Mouse (Mus musculus) frontal cortex, postnatal 14 days (tissue): ENCODE measurements at regions not wholly inside any gene's neighbourhood (a gene's known extent, or its start where the extent isn't known, plus 50 kb on each side); places are given as distances from the start of the nearest gene placed in this dataset.

ENCODE experiments used
- DNase-seq, 2 experiments: peaks; one replicate each; pipeline ENCODE4 v3.0.0; 2022; ENCODE audit warnings: low spot score in 2 of 2

DNA sequence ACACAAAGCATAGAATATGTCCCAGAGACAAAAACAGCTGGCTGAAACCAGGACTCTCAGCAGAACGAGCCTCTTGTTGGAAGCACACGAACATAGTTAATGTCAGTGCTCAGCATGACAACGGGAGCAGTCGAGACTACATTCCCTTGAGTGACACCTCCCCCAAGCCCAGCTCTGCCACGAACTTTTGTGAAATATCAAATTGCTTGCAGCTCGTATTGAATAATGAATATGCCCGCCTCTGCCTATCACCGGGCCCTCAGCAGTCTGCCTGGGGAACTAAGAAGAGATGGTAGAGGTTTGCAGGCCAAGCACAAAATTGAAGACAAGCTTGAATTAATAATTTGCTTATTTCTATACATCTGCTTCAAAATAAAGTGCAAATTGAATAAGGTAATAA lies 177.2 kb upstream of the Hnrnpa3 start:
- DNase-seq: no peak

DNA sequence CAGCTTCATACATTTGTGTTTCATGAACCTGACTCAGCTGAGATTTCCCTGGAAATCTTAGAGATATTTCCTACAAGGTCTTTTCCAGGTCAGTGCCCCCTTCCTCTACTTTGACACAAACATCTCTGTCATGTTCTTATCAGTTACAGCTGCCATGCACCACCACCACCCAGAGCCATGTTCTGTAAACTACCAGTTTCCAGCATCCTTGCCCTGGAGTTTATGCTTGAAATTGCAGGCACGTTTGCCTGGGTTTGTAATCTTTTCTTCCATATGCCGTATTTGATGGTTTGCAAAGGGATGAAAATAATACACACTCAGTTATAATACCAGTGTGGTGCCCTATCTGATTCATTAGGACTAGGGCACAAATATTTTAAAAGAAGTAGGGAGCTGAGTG lies 176.6 kb upstream of the Hnrnpa3 start:
- no peak for DNase-seq

DNA sequence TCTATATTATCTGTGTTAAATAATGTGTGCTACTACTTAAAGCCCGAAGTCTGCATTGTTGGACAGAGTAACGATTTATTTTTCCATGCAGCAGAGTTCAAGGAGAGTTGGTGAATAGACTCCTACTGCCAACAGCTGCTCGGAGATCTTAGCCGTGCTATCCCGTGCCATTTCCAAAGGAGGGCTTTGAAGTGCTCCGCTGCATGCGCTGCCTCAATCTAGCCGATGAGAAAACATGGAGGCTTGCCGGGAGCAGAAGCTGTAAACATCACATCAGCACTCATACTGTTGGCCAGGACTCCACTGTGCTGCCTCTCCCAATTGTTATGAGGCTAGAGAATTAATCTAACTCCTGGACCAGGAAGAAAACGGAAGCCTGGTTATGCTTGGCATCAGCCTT lies 174.1 kb upstream of the Hnrnpa3 start:
- no peak for DNase-seq

DNA sequence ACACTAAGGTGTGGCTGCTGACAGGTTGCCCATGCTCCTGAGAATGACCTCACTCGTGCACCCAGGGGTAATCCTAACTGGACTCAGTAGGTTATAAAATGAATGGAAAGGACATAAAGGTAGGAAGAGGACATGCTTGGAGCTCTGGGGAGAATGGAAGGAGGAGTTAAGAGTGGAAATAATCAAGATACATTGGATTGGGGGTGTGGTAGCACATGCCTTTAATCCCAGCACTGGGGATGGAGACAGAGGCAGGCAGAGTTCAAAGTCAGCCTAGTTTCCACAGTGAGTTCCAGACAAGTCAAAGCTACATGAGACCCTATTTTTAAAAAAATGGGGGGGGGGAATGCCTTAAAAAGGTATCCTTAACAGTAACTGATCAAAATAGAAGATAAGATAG lies 167.9 kb upstream of the Hnrnpa3 start:
- no peak for DNase-seq

DNA sequence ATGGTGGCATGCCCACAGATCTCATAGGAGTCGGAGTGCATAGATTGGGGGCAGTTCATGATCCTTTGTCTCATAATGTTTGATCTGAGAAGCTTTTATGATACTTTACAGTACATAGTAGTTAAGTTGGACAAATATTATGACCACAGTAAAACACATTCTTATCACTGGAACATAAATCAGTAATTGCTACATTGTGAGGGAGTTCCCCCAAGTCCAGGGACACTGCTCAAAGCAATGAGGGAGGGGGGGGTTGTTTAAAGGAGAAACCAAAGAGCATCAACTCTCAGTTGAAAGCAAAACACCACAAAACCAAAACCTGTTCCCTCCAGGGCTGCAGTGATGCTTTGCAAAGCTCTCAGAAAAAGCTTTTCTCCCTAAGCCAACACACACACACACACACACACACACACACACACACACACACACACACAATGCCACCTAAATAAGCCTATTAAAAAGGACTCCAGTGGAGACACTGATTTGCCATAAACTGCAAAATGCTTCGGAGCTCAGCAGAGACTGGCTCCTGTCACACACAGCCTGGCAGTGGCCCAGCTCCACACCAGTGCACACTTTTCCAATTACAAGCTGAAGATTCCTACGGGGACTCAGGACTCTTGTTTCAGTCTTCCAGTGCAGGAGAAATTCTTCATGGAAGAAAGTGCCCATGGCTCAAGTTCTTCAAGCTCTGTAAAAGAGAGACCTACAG lies 167.1 kb upstream of the Hnrnpa3 start:
- DNase-seq: no peak

DNA sequence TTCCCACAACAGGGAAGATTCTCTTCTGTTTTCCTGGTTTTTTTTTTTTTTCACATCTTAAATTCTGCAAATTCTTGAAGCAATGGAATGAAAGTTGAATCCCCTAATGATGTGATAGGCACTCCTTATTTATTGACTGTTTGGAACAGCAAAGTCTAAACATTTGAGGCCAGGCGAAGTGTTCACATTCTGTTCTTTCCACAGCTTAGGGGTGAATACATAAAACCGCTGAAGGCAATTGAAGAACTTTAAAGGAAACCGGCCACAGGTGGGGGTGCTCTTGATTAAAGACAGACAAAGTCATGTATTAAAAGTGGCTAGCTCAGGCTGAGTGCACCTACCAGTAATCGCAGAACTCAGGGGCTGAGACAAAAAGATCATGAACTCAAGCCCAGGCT lies 166.6 kb upstream of the Hnrnpa3 start:
- DNase-seq: no peak

DNA sequence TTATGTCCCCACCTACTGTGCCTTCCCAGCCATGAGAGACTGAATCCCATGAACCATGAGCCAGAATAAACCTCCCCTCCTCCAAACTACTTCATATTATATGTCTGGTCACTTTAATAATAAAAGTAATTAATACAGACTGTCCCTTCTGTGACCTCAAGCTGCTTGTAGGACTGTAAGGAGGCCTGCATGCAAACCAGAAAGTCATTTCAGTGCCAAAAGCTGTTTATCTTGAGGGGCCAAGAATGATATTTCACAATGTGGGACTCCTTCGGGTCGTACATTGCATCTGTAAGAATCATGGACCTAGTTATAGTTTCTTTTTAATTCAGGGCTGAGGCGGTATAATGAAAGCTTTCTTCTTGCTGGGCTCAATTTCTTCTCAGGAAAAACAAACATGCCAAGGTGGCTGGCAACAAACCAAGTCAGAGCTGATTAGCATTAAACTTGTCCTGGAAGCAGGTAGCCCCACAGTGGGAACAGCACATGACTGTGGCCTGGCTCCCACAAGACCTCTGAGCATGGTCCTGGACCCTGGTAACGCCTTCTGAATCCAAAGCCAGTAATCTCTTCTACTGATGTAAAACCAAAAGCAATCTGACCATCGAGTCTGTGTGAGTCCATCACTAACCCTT lies 162.3 kb upstream of the Hnrnpa3 start:
- DNase-seq: no peak

DNA sequence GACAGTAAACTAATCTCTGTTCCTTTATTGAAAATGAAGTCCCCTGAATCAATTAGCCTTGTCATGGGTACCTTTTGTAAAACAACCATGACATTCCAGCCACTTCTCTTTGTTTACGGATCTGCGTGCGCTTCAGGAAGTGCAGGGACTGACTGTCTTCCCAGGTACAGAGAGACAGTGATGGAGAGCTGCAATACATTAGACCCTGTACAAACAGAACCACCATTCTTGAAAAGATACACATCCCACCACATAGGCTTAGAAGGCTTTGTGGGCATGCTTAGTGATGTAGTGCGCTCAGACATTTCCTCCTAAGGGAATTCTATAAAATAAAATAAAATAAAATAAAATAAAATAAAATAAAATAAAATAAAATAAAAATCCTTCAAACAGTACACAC lies 148.8 kb upstream of the Hnrnpa3 start:
- DNase-seq: no peak

DNA sequence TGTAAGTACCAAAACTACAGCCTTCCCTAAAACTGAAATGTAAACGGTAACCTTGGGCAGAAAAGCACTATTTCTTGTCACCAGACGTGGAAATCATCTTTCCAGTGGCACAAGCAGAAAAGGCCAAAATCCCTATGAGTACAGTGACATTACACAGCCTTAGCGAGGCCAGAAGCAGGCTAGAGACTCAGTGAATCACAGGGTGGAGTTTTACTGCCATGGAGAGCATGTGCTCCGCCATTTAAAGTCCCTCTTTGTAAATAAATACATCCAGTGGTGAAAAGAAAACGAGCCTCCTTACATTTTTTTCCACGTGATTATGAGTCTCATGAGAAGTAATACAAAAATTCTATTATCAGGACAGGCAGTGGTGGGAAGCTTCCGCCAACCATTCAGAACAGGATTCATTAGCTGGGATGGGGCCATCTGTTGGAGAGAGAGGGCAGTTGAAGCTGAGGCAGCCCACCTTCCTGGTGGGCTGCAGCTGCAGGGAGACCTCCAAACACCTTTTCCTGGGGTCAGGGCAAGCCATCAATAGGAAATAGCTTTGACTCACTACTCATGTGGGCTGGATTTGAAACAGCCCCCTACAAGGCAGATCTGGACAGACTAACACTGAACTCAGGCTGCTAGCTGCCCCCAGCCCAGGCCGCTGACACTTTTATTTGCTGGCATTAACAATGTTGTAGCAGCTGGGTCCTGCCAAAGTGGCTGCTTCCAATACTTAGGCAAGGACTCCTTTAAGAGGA lies 146.5 kb upstream of the Hnrnpa3 start:
- no peak for DNase-seq

DNA sequence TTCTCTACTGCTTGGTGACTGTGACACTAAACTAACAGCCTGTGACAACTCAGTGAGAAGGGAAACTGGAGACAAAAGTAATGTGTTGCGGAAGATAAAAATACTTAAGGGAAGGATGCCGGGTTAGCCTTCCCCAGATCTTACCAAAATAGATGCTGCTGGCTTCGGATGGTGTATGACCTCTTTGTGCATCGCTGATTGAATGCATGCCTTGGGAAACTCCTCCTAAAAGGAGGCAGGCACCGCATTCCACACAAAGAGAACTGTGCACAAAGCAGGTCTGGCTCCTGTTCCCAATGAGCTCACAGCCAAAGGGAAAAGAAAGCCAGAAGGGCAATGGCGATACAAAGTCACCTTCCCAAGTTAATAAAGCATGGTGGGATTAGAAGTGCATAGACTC lies 144.9 kb upstream of the Hnrnpa3 start:
- DNase-seq: no peak

DNA sequence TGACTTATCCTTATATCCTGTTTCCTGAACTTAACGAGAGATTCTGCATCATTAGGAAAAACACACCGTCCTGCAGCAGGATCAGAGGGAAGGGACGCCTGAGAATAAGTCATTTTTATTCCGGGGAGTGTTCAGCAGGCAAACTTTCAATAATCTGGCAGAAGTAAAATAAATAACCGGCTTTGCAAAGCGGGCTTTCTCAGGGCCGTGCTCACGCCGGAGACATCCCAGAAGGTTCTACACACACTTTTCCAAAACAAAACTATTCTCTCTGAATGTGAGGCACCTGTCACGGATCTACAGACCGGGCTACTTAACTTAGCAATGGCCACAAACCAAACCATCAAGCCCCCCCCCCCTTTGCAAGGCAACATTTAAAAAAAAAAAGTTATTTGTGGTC lies 142.8 kb upstream of the Hnrnpa3 start:
- DNase-seq: no peak

DNA sequence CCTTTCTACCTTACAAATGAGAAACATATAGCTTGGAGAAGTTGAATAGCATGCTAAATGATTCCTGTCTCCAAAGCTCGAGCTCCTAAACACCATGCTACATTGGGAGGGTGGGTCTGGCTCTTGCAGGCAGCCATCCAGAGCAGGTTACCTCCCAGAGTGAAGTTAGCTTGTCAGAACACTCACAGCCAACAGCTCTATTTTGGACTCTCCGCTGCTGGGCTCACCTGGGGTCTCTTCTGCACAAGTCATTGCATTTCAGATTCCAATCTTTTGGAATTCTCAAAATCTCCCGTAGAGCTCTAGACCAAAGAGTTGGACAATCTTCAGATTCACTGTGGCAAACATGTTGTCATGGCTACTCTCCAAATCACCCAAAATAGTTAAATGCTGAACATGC lies 142.0 kb upstream of the Hnrnpa3 start:
- DNase-seq: no peak

DNA sequence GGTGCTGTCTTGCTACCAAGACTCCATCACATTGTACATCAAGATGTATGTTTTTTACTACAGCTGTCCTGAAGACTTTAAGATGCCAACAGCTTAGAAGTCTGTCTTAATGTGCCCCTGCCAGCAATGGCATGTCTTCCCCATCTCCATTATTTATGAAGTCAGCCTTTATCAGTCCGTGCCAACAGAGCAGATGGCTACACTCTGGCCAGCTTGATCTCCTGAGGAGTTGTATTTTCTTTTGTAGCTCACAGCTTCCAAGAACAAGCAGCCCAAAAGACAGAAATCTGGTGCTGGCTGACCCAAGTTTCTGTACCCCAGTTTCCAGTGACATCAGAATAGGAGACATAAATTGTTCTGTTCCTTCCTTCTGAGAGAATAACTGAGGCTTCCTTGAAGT lies 140.5 kb upstream of the Hnrnpa3 start:
- DNase-seq: no peak

DNA sequence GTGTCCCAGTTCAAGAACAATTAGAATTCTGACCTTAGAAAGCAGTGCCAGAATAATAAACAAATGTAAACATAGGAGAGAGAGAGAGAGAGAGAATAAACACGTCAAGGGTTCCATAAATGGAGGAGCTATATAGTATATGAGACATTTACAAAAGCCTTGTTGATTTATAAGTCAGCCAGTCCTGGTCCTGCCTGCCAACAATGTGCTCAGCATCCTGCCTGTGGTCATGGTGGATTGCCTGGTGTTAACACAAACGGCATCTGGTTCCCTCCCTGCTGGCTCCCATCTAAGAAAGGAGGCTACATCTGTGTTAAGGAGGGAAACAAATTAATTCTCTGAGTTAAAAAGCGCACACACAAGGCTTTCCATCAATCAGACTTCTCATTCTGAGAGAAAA lies 133.5 kb upstream of the Hnrnpa3 start:
- DNase-seq: no peak

DNA sequence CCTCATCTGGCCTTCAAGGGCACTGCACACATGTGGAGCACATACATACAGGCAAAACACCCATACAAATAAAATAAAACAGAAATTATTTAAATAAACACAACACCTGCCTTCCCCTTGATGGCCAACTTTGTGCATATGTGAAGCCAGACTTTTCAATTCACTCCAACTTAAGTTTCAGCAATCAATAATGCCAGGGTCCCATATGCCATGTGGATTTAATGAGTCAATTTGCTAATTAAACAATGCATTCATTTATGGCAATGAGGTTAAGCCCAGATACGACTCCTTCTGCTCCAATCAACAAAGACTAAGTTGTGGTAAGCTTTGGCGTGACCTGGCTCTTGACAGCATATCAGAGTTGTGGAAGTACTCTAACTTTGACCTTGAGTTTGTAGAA lies 130.4 kb upstream of the Hnrnpa3 start:
- DNase-seq: no peak

DNA sequence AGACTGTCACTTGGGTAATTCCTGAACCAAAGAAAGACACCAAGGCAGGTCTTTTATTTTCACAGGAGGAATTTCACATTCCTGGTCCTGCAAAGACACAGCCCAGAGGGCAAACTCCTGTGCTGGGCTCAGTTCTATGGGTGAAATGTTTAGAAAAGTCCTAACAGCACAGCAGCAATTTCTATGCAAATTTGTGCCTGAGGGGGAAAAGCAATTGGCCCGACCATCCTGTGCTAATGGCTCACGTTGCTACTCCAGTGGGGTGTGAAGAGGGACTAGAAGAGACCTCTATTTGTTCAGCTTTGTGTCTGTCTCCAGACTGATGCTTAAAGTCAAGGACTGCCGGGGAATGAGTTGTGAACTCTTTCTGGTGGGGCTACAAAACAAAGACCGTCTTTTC lies 120.9 kb upstream of the Hnrnpa3 start:
- no peak for DNase-seq

DNA sequence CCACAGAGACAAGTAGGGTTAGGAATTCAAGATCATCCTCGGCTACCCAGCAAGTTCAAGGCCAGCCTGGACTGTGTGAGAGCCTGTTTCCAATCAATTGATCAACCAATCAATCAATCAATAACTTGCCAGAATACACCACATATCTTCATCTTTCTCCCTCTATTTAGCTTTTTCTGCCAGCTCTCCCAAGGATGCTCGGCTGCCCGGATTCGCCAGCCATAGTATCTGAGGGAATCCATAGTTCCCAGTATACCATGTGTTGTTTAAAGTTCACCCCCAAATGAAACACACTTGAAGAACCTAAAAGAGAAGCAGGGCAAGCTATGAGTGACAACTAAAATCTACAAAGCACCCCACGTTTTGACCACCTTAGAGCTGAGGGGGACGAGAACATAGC lies 119.3 kb upstream of the Hnrnpa3 start:
- DNase-seq: no peak

DNA sequence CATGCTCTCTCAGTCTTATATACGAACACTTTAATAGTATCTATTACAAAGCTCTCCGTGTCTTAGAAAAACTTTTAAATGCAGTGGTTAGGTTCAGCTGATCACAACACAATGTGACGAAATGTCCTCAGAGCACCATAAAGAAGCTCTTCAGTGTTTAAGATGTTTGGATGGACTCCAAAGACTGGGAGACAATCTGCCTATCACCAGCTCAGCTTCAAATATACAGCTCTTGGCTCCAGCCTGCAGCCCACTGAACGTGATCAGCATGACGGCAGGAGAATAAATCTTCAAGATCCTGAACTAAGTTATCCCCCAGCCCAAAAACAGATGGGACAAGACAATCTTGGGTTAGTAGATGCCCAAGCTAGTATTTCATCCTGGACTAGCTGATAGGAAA lies 116.7 kb upstream of the Hnrnpa3 start:
- no peak for DNase-seq

DNA sequence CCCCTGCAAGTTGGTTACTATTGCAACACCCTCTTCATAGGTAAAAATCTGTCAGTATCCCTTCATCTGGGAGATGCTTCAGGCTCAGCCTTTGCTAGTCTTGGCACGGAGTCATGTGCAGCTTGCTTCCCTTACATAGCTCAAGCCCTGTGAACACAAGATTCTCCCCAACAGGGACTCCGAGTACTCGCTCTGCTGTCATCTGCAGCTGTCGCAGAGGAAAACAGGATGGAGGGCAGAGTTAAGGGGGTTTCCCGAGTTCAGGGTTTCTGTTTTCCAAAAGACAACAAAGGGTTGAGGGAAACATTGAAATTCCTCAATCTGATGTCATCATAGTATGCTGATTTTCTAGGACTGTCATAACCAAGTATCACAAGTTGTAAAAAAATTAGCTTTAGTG lies 116.3 kb upstream of the Hnrnpa3 start:
- no peak for DNase-seq

DNA sequence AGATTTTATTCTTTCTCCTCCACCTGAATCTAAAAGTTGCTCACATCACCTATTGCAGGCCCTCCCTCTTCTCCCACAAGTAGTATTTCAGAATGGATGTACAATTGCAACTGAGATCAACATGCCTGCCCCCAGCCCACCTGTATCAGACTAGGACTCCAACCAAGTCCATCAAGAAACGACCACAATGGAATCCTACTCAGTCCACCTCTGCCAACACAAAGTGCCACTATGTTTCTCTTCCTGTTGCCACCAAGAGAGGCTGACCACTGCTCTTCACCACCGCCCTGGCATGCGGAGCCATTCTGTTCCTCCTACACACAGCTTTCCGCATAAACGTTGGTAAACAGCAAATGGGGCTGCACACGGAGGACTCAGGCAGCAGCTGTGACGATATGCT lies 113.1 kb upstream of the Hnrnpa3 start:
- no peak for DNase-seq

DNA sequence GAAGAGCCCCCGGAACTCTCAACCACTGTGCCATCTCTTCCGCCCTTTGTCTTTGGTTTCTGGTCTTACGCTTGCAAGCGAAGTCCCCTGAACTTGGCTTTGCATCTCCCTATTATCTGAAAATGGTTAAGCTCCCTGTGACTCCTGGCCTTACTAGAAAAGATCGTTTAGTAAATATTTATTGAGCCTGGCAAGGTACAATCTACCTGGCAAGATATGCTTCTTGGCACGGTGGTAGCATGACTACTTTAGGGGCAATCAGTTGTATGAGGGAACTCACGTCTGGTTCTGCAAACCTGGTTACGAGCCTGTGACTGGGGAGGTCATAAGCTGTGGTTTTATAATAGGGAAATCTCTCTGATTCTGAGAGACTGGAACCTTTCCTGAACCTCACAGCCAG lies 103.4 kb upstream of the Hnrnpa3 start:
- DNase-seq: no peak

DNA sequence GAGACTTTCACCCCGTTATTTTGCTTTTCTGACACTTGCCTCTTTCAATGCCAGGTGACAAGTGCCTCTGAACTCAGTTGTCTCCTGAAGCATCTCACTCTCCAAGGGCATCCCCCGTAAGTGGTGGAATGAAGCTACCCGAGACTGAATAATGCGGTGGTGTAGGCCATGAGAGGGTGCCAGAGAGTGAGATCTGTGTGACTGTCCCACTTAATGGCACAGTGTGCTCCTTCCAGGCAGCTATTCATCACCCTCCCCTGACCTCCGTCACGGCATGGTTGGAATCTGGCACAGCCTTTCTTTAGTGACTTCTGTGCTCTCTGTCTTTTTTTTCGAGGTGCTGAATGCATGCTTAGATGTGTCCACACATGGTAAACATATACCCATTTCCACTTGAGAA lies 102.3 kb upstream of the Hnrnpa3 start:
- DNase-seq: no peak

DNA sequence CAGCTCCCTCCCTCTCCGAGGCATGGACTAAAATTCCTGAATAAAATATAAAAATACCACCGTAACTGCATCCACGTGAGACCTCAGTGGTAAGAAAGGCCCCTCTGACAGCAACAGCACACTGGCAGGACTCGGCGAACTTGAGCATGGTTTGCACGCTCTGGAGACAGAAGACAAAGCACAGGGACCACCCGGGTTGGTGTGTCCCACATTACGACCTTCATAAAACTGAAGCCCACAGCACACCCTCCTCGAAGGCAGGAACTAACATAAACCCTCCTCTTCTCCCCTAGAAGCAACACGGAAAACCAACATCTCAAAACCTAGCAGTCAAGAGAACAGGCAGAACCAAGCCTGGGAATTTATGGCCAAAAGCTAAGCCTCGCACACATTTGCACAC lies 101.7 kb upstream of the Hnrnpa3 start:
- no peak for DNase-seq
